Mouse (Mus musculus): ENCODE results near the gene Tmem116.

Gene Tmem116

DNA sequence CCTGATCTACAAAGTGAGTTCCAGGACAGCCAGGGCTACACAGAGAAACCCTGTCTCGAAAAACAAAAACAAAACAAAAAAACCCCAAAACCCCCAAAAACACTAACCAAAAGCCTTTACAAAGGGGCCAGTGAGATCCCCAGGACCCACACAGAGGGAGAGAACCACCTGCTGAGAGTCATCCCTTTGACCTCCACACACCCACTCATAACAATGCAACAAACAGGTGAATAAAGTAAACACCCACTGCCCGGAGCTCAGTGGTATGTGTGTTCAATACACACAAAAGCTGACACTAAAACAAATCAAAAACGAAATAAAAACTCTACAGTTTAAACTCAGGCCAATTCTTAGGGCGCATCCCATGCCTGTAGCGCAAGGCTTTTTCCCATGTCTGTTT, 88.4 kb downstream of the Tmem116 start:
- DNase-seq (ENCODE audit: low spot score in 2 of 2), result no peak

DNA sequence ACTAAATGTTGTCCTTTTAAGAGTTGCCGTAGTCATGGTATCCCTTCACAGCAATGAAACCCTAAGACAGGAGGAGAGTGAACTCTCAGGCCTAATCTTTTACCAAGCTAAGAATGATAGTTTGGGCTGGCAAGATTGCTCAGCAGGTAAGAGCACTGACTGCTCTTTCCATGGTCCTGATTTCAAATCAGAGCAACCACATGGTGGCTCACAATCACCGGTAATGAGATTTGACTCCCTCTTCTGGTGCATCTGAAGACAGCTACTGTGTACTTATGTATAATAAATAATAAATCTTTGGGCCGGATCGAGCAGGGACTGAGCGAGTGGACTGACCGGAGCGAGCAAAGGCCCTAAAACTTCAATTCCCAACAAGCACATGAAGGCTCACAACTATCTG, 89.5 kb downstream of the Tmem116 start:
- no peak for DNase-seq (ENCODE audit: low spot score in 2 of 2)

GRCm38 (mm10) chr5:121543370-121543769, 91.7 kb downstream of the Tmem116 start:
- DNase-seq (ENCODE audit: low spot score in 2 of 2), result no peak

DNA sequence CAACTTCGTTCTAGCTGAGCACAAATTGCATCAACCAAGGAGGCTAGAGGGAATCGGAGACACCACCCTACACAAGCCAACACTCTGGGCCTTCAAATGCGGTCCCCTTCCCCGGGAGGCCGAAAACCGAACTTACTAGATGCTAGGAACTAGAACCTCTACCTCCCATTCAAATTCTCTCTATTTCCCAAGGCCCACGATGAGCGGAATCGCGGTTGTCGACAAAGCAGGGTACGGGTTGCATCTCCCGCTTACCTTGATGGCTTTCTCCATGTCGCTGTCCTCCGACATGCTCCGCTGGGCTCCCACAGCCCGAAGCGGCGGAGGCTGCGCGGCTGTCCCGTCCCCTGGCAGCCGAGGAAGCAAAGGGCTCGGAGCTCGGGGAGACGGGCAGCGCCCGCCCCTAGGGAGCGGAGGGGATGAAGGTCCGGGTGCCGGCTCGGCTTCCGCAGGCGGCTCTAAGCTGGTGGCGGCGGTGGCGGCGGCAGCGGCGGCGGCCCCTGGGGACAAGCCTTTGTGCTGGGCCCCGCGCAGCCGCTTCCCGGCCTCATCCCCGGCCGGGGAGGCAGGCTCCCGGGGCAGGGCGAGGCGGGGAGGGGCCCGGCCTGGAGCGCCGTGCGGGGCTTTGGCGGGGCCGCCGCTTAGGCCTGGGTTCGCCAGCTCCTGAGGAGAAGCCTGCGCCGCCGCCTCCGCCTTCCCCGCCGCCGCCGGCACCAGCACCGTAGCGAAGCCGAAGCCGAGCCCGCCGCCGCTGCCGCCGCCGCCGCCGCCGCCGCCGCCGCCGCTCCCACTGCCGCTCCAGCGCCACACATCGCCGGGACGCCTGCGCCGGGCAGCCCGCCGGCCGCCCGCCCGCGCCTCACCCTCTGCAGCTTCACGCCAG, 93.5 kb downstream of the Tmem116 start, which contains the start of the genes Adam1a and Gm42878:
TSS of gene Adam1a (minus strand) at position 573 of the 883 bp plus-strand sequence.
TSS of gene Gm42878 (minus strand) at position 573 of the 883 bp plus-strand sequence.
- peak in 1 of 2 experiments; percentile 12 for DNase-seq (ENCODE audit: low spot score in 2 of 2)

- peak; percentile 94 to 96 for DNase-seq (ENCODE audit: low spot score in 2 of 2)
Measured at GRCm38 (mm10) chr5:121545793-121546529, 94.3 kb downstream of the Tmem116 start, which contains the start of gene Mapkapk5. TSS of gene Mapkapk5 (minus strand) at chr5:121545905.

GRCm38 (mm10) chr5:121546530-121546895, 94.8 kb downstream of the Tmem116 start:
- DNase-seq (ENCODE audit: low spot score in 2 of 2), result peak in 1 of 2 experiments; percentile 24

- no peak for DNase-seq (ENCODE audit: low spot score in 2 of 2)
Measured at GRCm38 (mm10) chr5:121547084-121547483, 95.4 kb downstream of the Tmem116 start.

- DNase-seq (ENCODE audit: low spot score in 2 of 2), result no peak
Measured at GRCm38 (mm10) chr5:121549196-121549595, 97.5 kb downstream of the Tmem116 start.

DNA sequence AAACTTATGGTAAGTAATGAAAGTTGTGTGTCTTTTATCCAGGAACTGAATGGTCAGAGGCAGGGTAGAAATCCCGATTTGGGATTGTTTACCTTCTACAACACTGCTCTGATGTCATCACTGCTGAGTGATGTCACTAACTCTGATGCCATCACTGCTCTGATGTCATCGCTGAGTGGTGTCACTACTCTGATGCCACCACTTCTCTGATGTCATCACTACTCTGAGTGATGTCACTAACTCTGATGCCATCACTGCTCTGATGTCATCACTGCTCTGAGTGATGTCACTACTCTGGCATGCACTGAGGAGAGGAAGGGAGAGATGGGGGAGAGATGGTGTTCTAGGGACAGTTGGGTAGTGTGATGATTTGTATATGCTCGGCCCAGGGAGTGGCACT, 110.7 kb downstream of the Tmem116 start:
- DNase-seq (ENCODE audit: low spot score in 2 of 2), result no peak

- peak; percentile 61 to 75 for DNase-seq (ENCODE audit: low spot score in 2 of 2)
Measured at GRCm38 (mm10) chr5:121564468-121564895, 112.8 kb downstream of the Tmem116 start.

GRCm38 (mm10) chr5:121566035-121566681, 114.5 kb downstream of the Tmem116 start:
- DNase-seq (ENCODE audit: low spot score in 2 of 2), result no peak

- no peak for DNase-seq (ENCODE audit: low spot score in 2 of 2)
Measured at GRCm38 (mm10) chr5:121569881-121570420, 118.3 kb downstream of the Tmem116 start.

DNA sequence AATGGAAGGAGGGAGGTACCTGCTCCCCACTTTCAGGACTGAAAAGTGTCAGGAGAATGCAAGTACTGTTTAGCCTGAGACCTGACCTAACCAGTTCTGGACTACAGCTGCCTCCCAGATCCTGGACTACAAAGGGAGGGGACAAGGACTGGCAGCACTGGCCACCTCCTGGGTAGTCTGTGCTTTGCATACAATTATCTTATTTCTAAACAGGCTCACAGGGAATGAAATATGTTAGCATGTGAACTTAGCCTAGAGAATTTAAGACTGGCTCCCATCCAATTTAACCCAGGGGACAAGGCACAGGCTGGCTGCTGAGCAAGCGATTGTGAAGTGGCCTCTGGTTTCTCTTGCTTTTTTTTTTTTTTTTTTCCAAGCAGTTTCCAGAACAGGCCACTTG, 119.1 kb downstream of the Tmem116 start:
- no peak for DNase-seq (ENCODE audit: low spot score in 2 of 2)

Measured in right cerebral cortex, postnatal 36 days (tissue).